Mouse (Mus musculus) ovary, postnatal 10 days (tissue): ENCODE measurements around the gene Pla2g4a.
"Not testable (repeated sequence)": the region's sequence is repeated elsewhere in the genome, so short reads cannot be mapped to it uniquely, and the experiment has no call there.

Source experiments
- DNase-seq: peaks from one replicate; pipeline ENCODE4 v3.0.0; 2022; ENCODE audit warnings: low spot score

The Pla2g4a gene

GRCm38 (mm10) chr1:149937825-149938224, 23.3 kb downstream of the Pla2g4a start:
- DNase-seq: no peak

- no peak for DNase-seq
These were observed 31.9 kb downstream of the Pla2g4a start for GRCm38 (mm10) chr1:149929140-149929539.

- DNase-seq: not testable (repeated sequence)
These were observed 37.4 kb downstream of the Pla2g4a start for GRCm38 (mm10) chr1:149923737-149924136.

- DNase-seq: no peak
These were observed 38.9 kb downstream of the Pla2g4a start for GRCm38 (mm10) chr1:149922219-149922618.

- DNase-seq: no peak
These were observed 39.8 kb downstream of the Pla2g4a start for GRCm38 (mm10) chr1:149921325-149921724.

- no peak for DNase-seq
These were observed 41.8 kb downstream of the Pla2g4a start for GRCm38 (mm10) chr1:149919301-149919700.

GRCm38 (mm10) chr1:149912984-149913383, 48.1 kb downstream of the Pla2g4a start:
- DNase-seq: no peak

- no peak for DNase-seq
These were observed 50.0 kb downstream of the Pla2g4a start for GRCm38 (mm10) chr1:149911050-149911449.

- DNase-seq: no peak
These were observed 63.0 kb downstream of the Pla2g4a start for GRCm38 (mm10) chr1:149898001-149898625.

- DNase-seq: no peak
These were observed 64.5 kb downstream of the Pla2g4a start for GRCm38 (mm10) chr1:149896590-149896989.

GRCm38 (mm10) chr1:149894940-149895339, 66.2 kb downstream of the Pla2g4a start:
- no peak for DNase-seq

GRCm38 (mm10) chr1:149893903-149894302, 67.2 kb downstream of the Pla2g4a start:
- DNase-seq: no peak

GRCm38 (mm10) chr1:149891057-149891456, 70.0 kb downstream of the Pla2g4a start:
- no peak for DNase-seq

GRCm38 (mm10) chr1:149882419-149883025, 78.6 kb downstream of the Pla2g4a start:
- DNase-seq: no peak

GRCm38 (mm10) chr1:149878175-149878574, 82.9 kb downstream of the Pla2g4a start:
- DNase-seq: no peak

GRCm38 (mm10) chr1:149876502-149876901, 84.6 kb downstream of the Pla2g4a start:
- DNase-seq: no peak

GRCm38 (mm10) chr1:149871625-149872024, 89.5 kb downstream of the Pla2g4a start:
- no peak for DNase-seq

- DNase-seq: no peak
These were observed 93.8 kb downstream of the Pla2g4a start for GRCm38 (mm10) chr1:149867323-149867722.

GRCm38 (mm10) chr1:149866202-149866601, 94.9 kb downstream of the Pla2g4a start:
- no peak for DNase-seq

- no peak for DNase-seq
These were observed 98.3 kb downstream of the Pla2g4a start for GRCm38 (mm10) chr1:149862801-149863200.

- no peak for DNase-seq
These were observed 98.9 kb downstream of the Pla2g4a start for GRCm38 (mm10) chr1:149862181-149862580.

GRCm38 (mm10) chr1:149861543-149861942, 99.5 kb downstream of the Pla2g4a start:
- no peak for DNase-seq

GRCm38 (mm10) chr1:149858734-149859133, 102.4 kb downstream of the Pla2g4a start:
- no peak for DNase-seq

- DNase-seq: peak; percentile 24
These were observed 104.4 kb downstream of the Pla2g4a start for GRCm38 (mm10) chr1:149856720-149857119.
